Mouse (Mus musculus) intestine, embryonic 16.5 days (tissue): ENCODE results near the gene Scaper. TPM values are rescaled to one million over a fixed set of nuclear protein-coding genes. Genes with fewer than 3 reads are reported as not detected.

Experiments
- ATAC-seq: fragments of 200-750 bp; cut with Nextera tagmentation; 2 replicates; pipeline ENCODE4 v1.8.0; 2017; ENCODE audit warnings: moderate TSS enrichment, moderate library complexity
- H3K27ac ChIP-seq: fragments of 300-500 bp; sonication (generic); 2 replicates; pipeline ENCODE4 v1.5.1; 2014; ENCODE audit warnings: mild to moderate bottlenecking, low read length
- H3K27me3 ChIP-seq: fragments of 300-500 bp; sonication (generic); replicated peaks from 2 replicates; pipeline ENCODE4 v1.6.1; 2014; ENCODE audit warnings: low read length, control low read depth, mixed read lengths; ENCODE audit not compliant: control insufficient read depth, insufficient read depth
- H3K36me3 ChIP-seq: fragments of 300-500 bp; sonication (generic); 2 replicates; pipeline ENCODE4 v1.6.1; 2014; ENCODE audit warnings: low read length, control low read depth; ENCODE audit not compliant: control insufficient read depth, insufficient read depth
- H3K4me1 ChIP-seq: fragments of 300-500 bp; sonication (generic); 2 replicates; pipeline ENCODE4 v1.6.1; 2014; ENCODE audit warnings: low read length, control low read depth, mixed read lengths; ENCODE audit not compliant: control insufficient read depth, insufficient read depth
- H3K4me2 ChIP-seq: fragments of 300-500 bp; sonication (generic); 2 replicates; pipeline ENCODE4 v1.6.1; 2014; ENCODE audit warnings: low read depth, low read length, control low read depth
- H3K4me3 ChIP-seq: fragments of 300-500 bp; sonication (generic); 2 replicates; pipeline ENCODE4 v1.5.1; 2014; ENCODE audit warnings: mild to moderate bottlenecking, low read length
- H3K9ac ChIP-seq: fragments of 300-500 bp; sonication (generic); 2 replicates; pipeline ENCODE4 v1.6.1; 2014; ENCODE audit warnings: low read depth, low read length
- H3K9me3 ChIP-seq: fragments of 300-500 bp; sonication (generic); 2 replicates; pipeline ENCODE4 v1.6.1; 2016; ENCODE audit warnings: low read length, control low read depth; ENCODE audit not compliant: control insufficient read depth
- WGBS: fragments of 180-500 bp; shearing (Covaris S2); extraction: QIAGEN DNeasy Blood & Tissue Kit; methylation state at CpG from one replicate; pipeline ENCODE4 v1.1.7; 2014; 5-methylcytosine and 5-hydroxymethylcytosine counted together
- polyA plus RNA-seq: library from polyadenylated mRNA; unstranded; fragments of >200 nt; fragmentation: Nextera tagmentation; extraction: Ambion mirVana; gene quantifications from 2 replicates; pipeline ENCODE4 v1.2.1, GENCODE M21; 2015

Scaper gene
- polyA plus RNA-seq, 1 experiment from 2014 or later: 7.9 TPM

DNA sequence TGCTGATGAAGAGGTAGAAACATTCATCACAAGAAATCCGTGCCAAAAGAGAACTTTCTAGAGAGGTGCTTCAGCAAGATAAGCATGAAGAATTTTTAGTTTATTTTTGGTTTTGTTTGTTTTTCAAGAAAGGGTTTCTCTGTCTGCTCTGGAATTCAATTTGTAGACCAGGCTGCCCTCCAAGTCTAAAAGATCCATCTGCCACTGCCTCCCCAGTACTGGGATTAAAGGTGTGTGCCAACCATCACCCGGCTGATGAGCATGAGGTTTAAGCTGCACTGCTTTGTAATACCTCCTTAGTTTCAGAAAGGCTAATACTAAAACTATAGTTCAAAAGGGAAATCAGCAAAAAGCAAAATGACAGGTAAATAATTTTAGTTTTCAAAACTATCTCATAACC is 35.0 kb downstream of the Scaper start:
- Histone ChIP-seq H3K4me1 (no peaks in the 10 kb centered on the region), H3K27me3 (no peaks in the 10 kb centered on the region), H3K36me3 (no peaks in the 10 kb centered on the region), H3K9ac (no peak overlapping the region), H3K4me2 (no peak overlapping the region), H3K9me3 (no peaks in the 10 kb centered on the region), H3K4me3 (no peak overlapping the region), H3K27ac (no peak overlapping the region)
- 74% methylated on average over 2 of the region's 2 CpGs for WGBS
- ATAC-seq: no peak

DNA sequence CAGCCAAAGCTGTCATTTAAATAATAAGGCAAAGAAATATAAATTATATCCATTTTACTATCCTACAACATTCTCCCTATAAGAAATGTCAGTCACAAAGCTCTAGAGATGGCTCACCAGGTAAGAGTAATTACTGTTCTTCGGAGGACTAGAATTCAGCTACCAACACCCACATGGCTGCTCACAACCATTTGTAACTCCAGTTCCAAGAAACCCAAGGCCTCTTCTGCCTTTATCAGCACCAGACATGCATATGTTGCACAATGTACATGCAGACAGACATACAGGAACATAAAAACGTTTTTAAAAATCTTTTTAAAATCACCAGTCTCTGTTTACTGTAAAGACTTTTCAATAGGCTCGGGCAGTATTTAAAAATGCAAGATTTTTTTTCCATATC is 36.3 kb downstream of the Scaper start:
- no peak overlapping the region for H3K4me2 ChIP-seq
- no peak overlapping the region for H3K4me3 ChIP-seq
- 61% methylated on average over 3 of the region's 3 CpGs for WGBS
- H3K27me3 ChIP-seq: no peaks in the 10 kb centered on the region
- no peak overlapping the region for H3K27ac ChIP-seq
- no peak overlapping the region for H3K9ac ChIP-seq
- ATAC-seq: no peak
- H3K36me3 ChIP-seq: no peaks in the 10 kb centered on the region
- no peaks in the 10 kb centered on the region for H3K4me1 ChIP-seq
- no peaks in the 10 kb centered on the region for H3K9me3 ChIP-seq

DNA sequence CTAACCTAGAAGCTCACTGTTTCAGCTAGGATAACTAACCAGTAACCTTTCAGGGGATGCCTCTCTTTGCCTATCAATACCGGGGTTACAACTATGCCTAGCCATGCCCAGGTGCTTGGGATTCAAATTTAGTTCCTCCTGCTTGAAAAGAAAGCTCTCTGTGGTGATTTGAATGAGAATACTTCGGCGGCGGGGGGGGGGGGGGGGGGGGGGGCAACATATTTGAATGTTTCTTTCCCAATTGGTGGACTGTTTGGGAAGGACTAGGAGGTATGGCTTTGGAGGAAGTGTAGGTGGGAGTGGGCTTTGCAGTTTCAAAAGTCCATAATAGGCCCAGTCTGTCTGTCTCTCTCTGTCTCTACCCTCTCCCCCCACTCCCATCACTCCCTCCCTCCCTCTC is 37.4 kb downstream of the Scaper start:
- no peaks in the 10 kb centered on the region for H3K4me1 ChIP-seq
- H3K27ac ChIP-seq: no peak overlapping the region
- no peak overlapping the region for H3K4me2 ChIP-seq
- ATAC-seq: no peak
- no peaks in the 10 kb centered on the region for H3K27me3 ChIP-seq
- H3K9me3 ChIP-seq: no peaks in the 10 kb centered on the region
- H3K4me3 ChIP-seq: no peak overlapping the region
- no peaks in the 10 kb centered on the region for H3K36me3 ChIP-seq
- no peak overlapping the region for H3K9ac ChIP-seq
- 69% methylated on average over 3 of the region's 4 CpGs for WGBS

DNA sequence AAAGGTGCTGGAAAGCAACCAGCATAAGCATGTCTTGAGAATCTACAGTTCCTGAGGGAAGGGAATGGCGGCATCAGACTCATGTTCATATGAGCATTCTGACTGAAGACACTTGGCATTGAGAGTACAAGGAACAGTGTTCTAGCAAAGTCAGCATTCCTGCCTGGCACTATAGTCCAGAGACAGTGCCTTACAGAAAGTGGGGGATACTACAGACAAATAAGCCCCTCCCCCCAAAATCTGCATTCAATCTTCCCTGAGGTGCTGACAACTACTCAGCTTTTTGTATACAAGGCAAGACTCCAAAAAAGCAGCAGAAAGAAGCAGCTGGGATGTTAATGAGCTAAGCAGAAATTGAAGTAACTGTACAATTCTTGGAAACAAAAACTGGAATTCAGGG is 59.9 kb downstream of the Scaper start:
- ATAC-seq: peak; percentile 48; the same call in 1 of the 2 replicates
- Histone ChIP-seq H3K36me3 (no peaks in the 10 kb centered on the region), H3K27ac (no peak overlapping the region), H3K27me3 (no peaks in the 10 kb centered on the region), H3K4me2 (no peak overlapping the region), H3K4me1 (no peaks in the 10 kb centered on the region), H3K9me3 (no peaks in the 10 kb centered on the region), H3K9ac (no peak overlapping the region), H3K4me3 (no peak overlapping the region)
- WGBS: 71% methylated on average over 1 of the region's 1 CpGs

DNA sequence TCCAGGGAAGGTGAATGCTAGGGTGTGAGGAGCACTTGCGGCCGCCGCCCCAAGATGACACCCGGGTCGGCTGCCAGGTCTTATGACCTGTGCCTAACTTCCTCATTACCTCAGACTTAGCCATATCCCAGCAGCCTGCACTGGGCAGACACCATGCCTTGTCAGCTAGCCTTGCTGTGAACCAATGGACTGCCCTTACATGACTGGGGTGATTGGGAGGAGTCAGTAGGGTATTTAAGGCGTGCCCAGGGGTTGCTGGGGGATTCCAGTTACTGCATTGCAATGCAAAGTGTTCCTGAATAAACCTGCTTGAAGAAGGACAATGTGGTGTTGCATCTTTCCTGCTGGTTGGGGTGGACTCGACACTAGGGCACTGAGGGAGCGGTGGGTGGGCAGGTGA is 148.5 kb downstream of the Scaper start:
- Histone ChIP-seq H3K36me3 (no peaks in the 10 kb centered on the region), H3K4me1 (no peaks in the 10 kb centered on the region), H3K9me3 (no peaks in the 10 kb centered on the region), H3K4me2 (no peak overlapping the region), H3K27ac (no peak overlapping the region), H3K27me3 (no peaks in the 10 kb centered on the region), H3K9ac (no peak overlapping the region), H3K4me3 (no peak overlapping the region)
- ATAC-seq: no peak
- WGBS: 83% methylated on average over 8 of the region's 8 CpGs

DNA sequence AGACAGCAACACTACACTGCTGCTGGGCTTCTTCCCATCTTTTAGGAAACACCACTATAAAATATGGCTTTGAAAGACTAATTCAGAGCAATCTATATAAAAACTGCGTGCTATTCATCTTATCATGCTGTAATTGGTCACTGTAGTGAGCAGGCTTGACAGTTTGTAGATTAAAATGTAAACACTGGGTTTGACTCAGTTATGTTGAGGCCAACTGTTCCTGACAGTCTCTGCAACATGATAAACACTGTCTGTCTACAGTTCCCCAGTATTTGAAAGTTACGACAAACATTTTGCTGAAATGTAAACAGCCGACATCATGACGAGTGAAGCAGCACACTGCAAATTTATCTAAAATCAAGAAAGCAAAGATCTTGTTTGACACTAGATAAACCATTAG is 225.9 kb downstream of the Scaper start:
- WGBS: 35% methylated on average over 4 of the region's 4 CpGs
- H3K27ac ChIP-seq: no peak overlapping the region
- no peaks in the 10 kb centered on the region for H3K27me3 ChIP-seq
- H3K9me3 ChIP-seq: no peaks in the 10 kb centered on the region
- no peak overlapping the region for H3K9ac ChIP-seq
- no peaks in the 10 kb centered on the region for H3K4me1 ChIP-seq
- no peak overlapping the region for H3K4me2 ChIP-seq
- ATAC-seq: peak; percentile 38
- H3K4me3 ChIP-seq: no peak overlapping the region
- H3K36me3 ChIP-seq: no peaks in the 10 kb centered on the region

DNA sequence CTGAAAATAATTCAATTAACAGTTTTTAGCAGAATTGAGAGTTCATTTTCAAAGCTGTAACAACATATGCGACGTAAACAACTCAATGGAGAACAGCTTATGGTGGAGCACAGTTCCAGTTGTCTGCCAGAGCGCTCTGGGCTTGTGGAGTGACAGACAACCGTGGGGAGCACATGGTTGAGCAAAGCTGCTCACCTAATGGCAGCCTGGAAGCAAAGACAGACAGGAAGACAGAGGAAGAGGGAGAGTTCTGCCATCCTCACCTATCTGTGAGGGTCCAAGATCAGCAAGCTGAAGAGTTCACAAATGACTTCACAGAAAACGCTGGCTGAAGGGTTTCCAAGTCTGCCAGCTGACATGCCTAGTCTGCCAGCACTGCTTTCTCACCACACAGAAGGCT is 227.4 kb downstream of the Scaper start:
- ATAC-seq: no peak
- 88% methylated on average over 5 of the region's 5 CpGs for WGBS
- H3K27me3 ChIP-seq: no peaks in the 10 kb centered on the region
- H3K9ac ChIP-seq: no peak overlapping the region
- H3K27ac ChIP-seq: no peak overlapping the region
- H3K36me3 ChIP-seq: no peaks in the 10 kb centered on the region
- H3K4me3 ChIP-seq: no peak overlapping the region
- no peaks in the 10 kb centered on the region for H3K9me3 ChIP-seq
- no peak overlapping the region for H3K4me2 ChIP-seq
- H3K4me1 ChIP-seq: no peaks in the 10 kb centered on the region

DNA sequence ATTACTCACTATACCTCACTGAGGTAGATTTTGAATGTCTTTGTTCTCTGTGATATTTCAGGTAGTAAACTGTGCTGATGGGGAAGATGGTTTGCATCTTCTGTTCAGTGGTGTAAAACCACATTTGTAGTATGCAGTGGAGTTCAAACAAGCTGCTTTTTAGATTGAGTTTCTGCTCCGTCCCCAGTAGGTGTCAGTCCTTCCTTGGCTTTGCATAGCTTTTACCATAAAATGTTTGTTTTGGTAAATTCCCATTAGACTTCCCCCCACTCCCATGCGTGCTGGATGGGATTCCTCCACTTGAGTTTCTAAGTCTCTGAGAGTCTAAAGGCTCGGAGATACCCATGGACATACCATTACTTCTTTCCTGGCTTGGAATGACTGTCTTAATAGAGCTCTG is 231.3 kb downstream of the Scaper start:
- Histone ChIP-seq H3K4me2 (no peak overlapping the region), H3K4me1 (no peaks in the 10 kb centered on the region), H3K27ac (no peak overlapping the region), H3K4me3 (no peak overlapping the region), H3K9me3 (no peaks in the 10 kb centered on the region), H3K9ac (no peak overlapping the region), H3K36me3 (no peaks in the 10 kb centered on the region), H3K27me3 (no peaks in the 10 kb centered on the region)
- ATAC-seq: no peak
- WGBS: 52% methylated on average over 3 of the region's 3 CpGs

DNA sequence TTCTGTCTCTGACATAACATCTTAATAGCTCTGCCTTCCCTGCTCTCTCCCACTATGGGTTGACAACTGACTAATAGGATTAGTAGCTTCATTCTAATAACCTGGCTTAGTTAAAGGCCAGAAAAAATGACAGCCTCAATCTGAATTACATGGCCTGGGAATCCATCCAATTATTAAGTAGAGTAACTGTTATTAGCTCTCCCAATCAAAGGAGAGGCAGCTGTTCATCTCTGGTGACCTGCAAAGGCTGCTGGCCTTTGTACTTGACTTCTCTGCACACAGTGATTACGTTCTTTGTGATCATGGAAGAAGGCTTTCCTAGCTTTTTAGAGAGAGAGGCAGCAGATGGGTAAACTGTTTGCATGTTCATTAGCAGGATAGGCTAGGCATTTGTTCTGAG is 242.6 kb downstream of the Scaper start:
- Histone ChIP-seq H3K9ac (no peak overlapping the region), H3K4me2 (no peak overlapping the region)

DNA sequence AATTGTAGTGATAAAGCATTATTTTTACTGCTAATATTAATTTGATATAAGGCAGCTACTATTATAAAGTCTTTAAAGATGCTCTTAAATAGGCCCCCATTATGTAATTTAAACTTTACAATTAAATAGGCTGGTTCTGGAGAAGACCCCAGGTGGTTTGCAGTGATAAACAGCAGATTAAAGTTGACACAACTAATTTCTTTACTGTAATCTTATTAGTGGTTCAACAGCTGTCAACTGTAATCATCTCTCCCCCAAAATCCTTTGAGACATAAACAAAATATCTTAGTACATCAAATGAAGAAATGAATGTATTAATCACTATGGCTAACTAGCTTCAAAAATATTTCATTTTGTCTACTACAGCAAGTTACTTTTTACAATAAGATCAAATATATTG is 260.8 kb downstream of the Scaper start:
- no peak overlapping the region for H3K9ac ChIP-seq
- no peaks in the 10 kb centered on the region for H3K36me3 ChIP-seq
- H3K9me3 ChIP-seq: no peaks in the 10 kb centered on the region
- H3K27ac ChIP-seq: no peak overlapping the region
- ATAC-seq: no peak
- no peaks in the 10 kb centered on the region for H3K4me1 ChIP-seq
- no peak overlapping the region for H3K4me2 ChIP-seq
- H3K27me3 ChIP-seq: no peaks in the 10 kb centered on the region
- H3K4me3 ChIP-seq: no peak overlapping the region

More for the DNA sequence above, 242.6 kb downstream of the Scaper start:
- no peak for ATAC-seq
- H3K36me3 ChIP-seq: no peaks in the 10 kb centered on the region
- H3K4me1 ChIP-seq: peaks cover 4% of the 10 kb centered on the region; the same call in 1 of the 2 replicates
- no peaks in the 10 kb centered on the region for H3K9me3 ChIP-seq
- H3K27ac ChIP-seq: no peak overlapping the region
- H3K27me3 ChIP-seq: no peaks in the 10 kb centered on the region
- no peak overlapping the region for H3K4me3 ChIP-seq
- WGBS: 44% methylated on average over 1 of the region's 1 CpGs
